Mouse (Mus musculus) olfactory bulb, adult 2 months (tissue): ENCODE measurements around the gene Rasl11b.

ENCODE experiments used
- CTCF ChIP-seq: fragments of 200-500 bp; IDR thresholded peaks from 2 replicates; pipeline ENCODE4 v1.5.1; 2012; ENCODE audit warnings: low read depth, mild to moderate bottlenecking, low read length, moderate library complexity; ENCODE audit not compliant: insufficient read depth
- POLR2A ChIP-seq: fragments of 200-500 bp; IDR thresholded peaks from 2 replicates; pipeline ENCODE4 v1.6.1; 2012; ENCODE audit warnings: mild to moderate bottlenecking, low read depth, low read length, moderate library complexity; ENCODE audit not compliant: insufficient read depth

DNA sequence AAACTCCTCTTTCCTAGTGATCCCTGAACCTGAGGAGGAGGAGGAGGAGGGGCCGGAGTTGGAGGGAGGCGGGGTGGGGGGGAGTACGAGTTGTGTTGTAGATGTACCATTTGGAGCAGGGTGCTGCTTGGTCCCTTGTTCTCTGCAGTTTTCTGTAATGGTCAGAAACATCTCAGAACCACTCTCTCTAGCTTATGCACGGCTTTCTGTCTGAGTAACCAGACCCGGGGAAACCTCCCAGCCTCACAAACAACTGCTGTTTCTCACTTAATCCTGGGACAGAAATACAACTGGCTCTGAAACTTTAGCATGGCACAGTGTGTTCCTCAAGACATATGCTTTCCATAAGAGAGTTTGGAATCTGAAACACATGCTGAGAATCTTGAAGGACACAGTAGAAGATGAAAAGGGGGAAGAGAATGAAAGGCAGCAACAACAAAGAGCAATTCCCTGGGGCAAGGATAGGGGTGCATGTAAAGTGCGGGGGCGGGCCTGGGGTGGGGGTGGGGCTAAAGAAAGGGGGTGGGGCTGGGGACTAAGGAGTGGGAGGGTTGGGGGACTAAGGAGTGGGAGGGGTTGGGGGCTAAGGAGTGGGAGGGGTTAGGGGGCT lies 19.5 kb downstream of the Rasl11b start:
- TF ChIP-seq CTCF: no peak
- TF ChIP-seq POLR2A: no peak
